Mouse (Mus musculus): ENCODE measurements around the gene Set. TPM values are rescaled to one million over a fixed set of nuclear protein-coding genes. Genes with fewer than 3 reads are reported as not detected.

Gene Set
- total and polyA plus RNA-seq, 3 experiments = 250 to 973 (median 580) TPM

- TF ChIP-seq TBP (IDR thresholded peaks at IDR 0.05; ENCODE audit: low read depth, low read length) = no peak
- no peak for TF ChIP-seq NELFE (IDR thresholded peaks at IDR 0.05; ENCODE audit: low read depth, low read length)
These were observed 34.3 kb downstream of the Set start (continued) for GRCm38 (mm10) chr2:30091521-30091920.

DNA sequence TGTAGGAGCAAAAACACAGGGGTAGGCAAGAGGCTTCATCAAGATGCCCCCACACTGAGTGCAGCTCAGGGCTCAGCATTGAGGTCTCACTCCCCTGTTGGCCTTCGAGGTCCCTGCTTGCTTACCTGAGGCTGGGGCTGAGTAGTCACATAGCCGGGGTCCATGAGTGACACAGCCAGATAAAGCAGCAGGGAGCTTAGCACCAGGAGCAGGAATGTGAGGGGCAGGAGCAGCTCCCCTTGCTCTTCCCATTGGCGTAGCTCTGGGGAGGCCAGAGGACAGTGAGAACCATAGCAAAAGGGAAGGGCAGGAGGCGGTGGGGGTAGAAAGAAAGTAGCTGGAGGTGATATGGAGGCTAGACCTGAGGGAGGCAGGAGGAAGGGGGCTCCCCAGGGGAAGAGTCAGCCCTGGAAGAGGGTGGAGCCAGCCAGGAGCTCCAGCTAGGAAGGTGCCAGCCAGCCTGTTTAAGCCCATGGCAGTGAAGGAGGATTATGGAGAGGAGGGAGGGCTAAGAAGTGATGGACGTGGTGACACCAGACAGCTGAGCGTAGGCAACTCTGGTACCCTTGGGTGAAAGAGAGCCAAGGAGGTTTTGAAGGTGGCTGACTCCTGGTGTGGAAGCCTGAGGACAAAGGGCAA, 35.2 kb downstream of the Set start:
- TF ChIP-seq NRF1 (IDR thresholded peaks at IDR 0.05; ENCODE audit: insufficient read depth, low read depth, low read length, poor library complexity, severe bottlenecking) = no peak
- TF ChIP-seq POLR2AphosphoS2 (IDR thresholded peaks at IDR 0.05; ENCODE audit: low read length) = no peak
- no peak for TF ChIP-seq CHD1 (IDR thresholded peaks at IDR 0.05; ENCODE audit: low read depth, low read length)
- TF ChIP-seq ZMIZ1 (IDR thresholded peaks at IDR 0.05; ENCODE audit: low read depth, low read length) = no peak
- TF ChIP-seq MYC (IDR thresholded peaks at IDR 0.05; ENCODE audit: low read depth, low read length) = no peak
- no peak for TF ChIP-seq RCOR1 (IDR thresholded peaks at IDR 0.05; ENCODE audit: low read depth, low read length)
- no peak for TF ChIP-seq MAX (IDR thresholded peaks at IDR 0.05; ENCODE audit: low read length)
- TF ChIP-seq ZKSCAN1 (IDR thresholded peaks at IDR 0.05; ENCODE audit: low read depth, low read length) = no peak
- no peak for TF ChIP-seq POLR2AphosphoS5 (IDR thresholded peaks at IDR 0.05; ENCODE audit: borderline replicate concordance, low read depth, low read length)
- TF ChIP-seq E2F4 (IDR thresholded peaks at IDR 0.05; ENCODE audit: borderline replicate concordance, low read depth, low read length) = no peak
- no peak for TF ChIP-seq UBTF (IDR thresholded peaks at IDR 0.05; ENCODE audit: borderline replicate concordance, insufficient read depth, low read depth, low read length)
- no peak for TF ChIP-seq MYB (IDR thresholded peaks at IDR 0.05; ENCODE audit: low read depth, low read length)
- TF ChIP-seq TCF12 (IDR thresholded peaks at IDR 0.05; ENCODE audit: low read depth, low read length) = no peak
- no peak for TF ChIP-seq EP300 (IDR thresholded peaks at IDR 0.05; ENCODE audit: low read depth in 1 of 2, low read length in 2 of 2)
- no peak for TF ChIP-seq SIN3A (IDR thresholded peaks at IDR 0.05; ENCODE audit: low read length)
- TF ChIP-seq ETS1 (IDR thresholded peaks at IDR 0.05; ENCODE audit: low read depth, low read length) = no peak
- no peak for TF ChIP-seq TAL1 (IDR thresholded peaks at IDR 0.05; ENCODE audit: low read length)
- no peak for TF ChIP-seq KAT2A (conservative IDR thresholded peaks at IDR 0.05; ENCODE audit: low read depth, low read length)
- peak overlapping the region in 1 of 2 experiments; percentile 90; a peak in 3 of 4 replicates for H3K4me3 ChIP-seq (ENCODE audit: control insufficient read depth in 1 of 2, insufficient read depth in 1 of 2, low read depth in 2 of 2, low read length in 2 of 2)
- no peak overlapping the region for H3K27ac ChIP-seq (ENCODE audit: control insufficient read depth, low read depth, low read length)
- peaks cover 20% of the 10 kb centered on the region for H3K79me2 ChIP-seq (ENCODE audit: control insufficient read depth, insufficient read depth, low read length, poor library complexity)
- H3K36me3 ChIP-seq (ENCODE audit: control insufficient read depth in 1 of 2, insufficient read depth in 2 of 2, low read length in 2 of 2) = peaks cover 0 to 6% of the 10 kb centered on the region in 2 experiments; a peak in 1 of 4 replicates
- no peaks in the 10 kb centered on the region for H3K27me3 ChIP-seq (ENCODE audit: control insufficient read depth in 1 of 2, insufficient read depth in 2 of 2, low read length in 2 of 2)
- H3K4me1 ChIP-seq (ENCODE audit: control insufficient read depth in 1 of 2, insufficient read depth in 2 of 2, low read length in 2 of 2) = peaks cover 0 to 16% of the 10 kb centered on the region in 2 experiments; a peak in 2 of 4 replicates
- DNase-seq (ENCODE audit: low read depth, low spot score) = no peak
- peak overlapping the region; percentile 83 for H3K9ac ChIP-seq (ENCODE audit: control insufficient read depth, low read depth, low read length, poor library complexity, severe bottlenecking)
- H3K9me3 ChIP-seq (replicated peaks; ENCODE audit: insufficient read depth, low read length) = no peaks in the 10 kb centered on the region
